Mouse (Mus musculus) monocyte, adult 2 months (primary cell): Measurements from ENCODE around the gene 1700020L24Rik.

ENCODE experiments used
- DNase-seq, 2 experiments: peaks; one replicate each; pipeline ENCODE4 v3.0.0; 2022; ENCODE audit warnings: low spot score in 2 of 2, low read depth in 1 of 2

1700020L24Rik gene

DNA sequence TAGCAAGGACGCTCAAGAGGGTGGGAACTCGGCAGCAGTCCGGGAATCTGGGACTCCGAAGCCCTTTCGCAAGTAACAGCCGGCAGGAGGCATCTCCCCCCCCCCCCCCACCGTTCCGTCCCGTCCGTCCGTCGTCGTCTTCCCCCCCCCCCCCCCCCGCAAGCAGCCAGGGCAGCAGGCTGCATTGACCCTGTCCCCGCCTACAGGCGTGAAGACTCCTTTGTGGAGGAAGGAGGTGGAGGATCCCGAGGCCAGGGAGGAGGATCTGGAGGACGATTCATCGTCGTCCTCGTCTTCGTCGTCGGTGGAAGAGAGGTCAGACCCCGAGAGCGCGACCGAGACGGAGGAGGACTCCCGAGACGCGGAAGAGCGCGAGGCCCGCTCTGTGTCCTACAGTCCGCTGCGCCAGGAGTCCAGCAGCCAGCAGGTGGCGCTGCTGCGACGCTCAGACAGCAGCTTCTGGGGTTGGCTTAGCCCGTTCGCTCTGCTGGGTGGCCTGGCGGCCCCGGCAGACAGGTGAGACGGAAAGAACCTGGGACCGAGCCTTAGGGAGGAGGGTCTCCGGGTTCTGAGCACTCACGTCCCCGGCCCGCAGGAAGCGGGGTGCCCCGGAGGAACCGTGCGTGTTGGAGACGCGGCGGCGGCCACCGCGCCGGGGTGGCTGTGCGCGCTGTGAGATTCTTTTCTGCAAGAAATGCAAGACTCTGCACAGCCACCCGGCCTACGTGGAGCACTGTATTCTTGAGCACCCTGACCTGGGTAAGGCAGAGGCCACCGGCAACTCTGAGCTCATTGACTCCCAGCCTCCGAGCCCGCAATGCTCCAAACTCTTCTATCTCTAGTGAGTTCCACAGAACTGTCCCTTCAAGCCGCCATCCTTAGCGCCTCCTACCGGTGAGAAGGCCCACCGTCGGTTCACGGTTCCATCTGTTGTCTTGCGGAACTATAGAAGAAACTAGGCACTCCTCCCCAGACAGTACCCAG is 2.9 kb downstream of the 1700020L24Rik start:
- peak; percentile 69 to 80 for DNase-seq

DNA sequence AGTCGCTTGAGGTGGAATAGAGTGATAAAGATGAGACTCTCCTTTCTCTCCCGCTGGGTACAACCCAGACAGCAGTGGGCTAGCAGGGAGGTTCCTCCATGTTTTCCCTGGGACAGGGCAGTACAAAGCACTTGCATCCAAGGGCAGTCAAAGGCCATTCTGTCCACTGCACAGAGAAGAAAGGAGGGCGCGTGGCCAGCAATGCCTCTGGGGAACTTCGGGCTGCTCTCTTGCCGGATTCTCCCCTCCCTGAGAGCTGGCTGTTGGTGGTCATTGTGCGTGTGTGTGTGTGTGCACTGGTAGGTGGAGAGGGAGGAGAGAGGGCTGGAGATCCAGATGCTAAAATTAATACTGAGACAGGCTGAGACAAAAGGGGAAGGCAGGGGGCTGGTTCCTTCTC is 3.8 kb downstream of the 1700020L24Rik start:
- DNase-seq, result no peak

DNA sequence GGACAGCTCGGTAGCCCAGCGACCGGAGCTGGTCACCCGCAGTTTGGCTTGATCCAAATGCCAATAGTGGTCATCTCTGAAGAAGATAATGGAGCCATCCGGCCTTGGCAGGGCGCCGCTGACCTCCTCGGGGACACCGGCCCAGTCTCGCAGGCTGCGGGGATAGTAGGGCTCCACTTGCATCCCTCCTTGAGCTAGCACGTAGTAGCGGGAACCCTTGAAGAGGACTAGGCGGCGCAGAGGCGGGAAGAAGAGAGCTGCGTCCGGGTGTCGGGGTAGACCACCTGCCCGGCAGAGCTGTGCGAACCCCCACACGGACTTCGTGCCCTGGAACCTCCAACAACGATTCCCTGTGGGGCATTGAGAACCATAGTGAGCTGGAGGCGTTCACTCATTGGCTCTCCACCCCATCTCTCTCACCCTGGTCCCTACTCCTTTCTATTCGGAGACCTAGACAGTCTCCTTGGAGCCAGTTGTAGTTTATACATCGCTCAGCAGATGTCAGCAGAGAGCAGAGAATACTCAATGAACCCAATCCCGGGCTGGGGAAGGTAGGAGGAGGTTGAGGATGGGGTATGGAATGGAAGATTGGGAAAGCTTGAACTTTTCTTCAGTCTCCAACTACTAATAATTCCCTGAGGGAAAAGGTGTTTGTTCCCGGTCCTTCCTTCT is 5.3 kb downstream of the 1700020L24Rik start:
- peak in 1 of 2 experiments; percentile 45 for DNase-seq

DNA sequence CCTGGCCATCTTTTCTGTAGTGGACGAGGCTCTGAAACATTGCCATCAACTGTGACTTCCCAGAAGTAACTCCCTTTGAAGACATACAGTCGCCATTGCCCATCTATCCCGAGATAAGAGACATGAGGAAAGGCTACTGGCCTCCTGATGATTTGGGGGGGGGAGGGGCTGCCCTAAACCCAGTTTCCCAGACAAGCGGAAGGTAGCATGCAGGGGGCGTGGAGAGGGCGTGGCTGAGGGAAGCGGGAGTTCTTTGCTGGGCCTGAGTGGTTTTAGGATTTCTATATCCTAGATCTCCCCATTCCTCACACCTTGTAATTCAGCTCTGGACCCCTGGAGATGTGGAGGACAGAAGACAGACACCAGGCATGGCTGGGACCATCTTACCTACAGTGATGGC is 6.3 kb downstream of the 1700020L24Rik start:
- no peak for DNase-seq

DNA sequence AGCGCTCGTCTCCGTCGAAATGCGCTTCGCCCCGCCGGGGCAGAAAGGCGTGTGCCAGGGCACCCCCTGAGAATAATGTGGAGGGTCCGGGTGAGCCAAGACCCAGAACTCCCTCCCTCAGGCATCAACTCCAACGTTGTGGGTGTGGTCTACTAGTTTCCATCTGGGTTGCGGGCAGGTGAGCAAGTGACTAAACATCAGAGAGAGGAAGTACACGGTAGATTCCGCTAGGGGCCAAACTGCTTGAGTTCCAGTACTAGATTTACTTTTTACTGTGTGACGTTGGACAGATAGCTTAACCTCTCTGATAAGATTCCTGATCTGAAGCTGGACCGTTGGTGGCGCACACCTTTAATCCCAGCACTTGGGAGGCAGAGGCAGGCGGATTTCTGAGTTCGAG is 7.5 kb downstream of the 1700020L24Rik start:
- DNase-seq, result peak in 1 of 2 experiments; percentile 16

DNA sequence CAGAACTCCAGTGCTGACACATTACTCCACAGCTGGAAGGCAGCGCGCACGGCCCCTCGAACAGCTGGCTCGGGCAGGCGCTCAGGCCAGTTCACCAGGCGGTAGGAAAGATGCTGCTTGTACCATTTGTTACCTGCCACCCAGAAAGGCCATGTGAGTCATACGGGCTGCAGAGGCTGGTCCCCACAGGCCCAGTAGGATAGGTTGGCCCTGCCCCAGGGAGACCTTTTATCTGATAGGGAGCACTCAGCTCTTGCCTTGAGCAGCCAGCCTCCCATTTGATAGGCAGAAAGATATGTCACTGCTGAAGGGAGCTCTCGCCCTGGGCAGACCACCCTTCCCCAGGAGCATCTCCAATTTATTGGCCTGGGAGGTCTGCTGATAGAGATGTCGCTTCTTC is 10.1 kb downstream of the 1700020L24Rik start:
- DNase-seq, result no peak

DNA sequence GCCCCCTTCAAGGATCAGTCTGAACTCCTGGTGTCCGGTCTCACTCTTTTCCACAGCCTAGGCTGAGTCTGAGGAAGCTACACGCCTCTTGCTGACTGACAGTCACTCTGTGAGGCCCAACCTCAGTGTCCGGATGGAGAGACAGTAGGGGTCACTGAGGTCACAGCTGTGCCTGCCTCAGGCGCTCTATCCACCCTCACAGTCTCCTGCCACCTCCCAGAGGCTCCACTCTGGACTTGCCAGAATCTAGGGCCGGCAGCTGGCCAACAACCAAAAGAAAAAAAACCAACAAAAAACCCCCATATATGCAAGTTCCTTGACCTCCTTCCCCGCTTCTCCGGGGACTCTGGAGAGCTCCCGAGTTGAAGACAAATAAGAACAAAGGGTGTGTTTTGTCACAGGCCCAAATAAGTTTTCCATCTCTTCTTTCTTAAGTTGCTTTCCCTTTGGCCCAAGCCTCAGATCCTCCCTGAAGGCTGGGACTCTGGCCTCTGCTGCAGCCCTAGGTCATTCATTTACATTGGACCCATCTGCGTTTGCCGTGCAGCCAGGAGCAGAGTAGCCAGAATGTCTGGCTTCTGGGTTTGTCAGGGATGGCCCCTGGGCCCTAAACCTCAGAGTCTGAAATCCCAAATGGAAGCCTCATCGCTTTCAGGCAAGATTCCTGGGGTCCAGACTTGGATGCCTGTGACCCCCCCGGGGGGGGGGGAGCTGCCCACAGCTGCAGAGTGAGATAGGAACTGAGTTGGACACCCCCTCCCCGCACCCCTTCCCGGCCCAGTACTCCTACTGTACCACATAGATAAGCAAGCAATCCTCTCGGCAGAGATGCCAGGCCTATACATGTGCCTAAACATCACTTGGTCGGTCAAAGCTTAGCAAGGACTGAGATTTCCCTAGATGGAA is 10.8 kb downstream of the 1700020L24Rik start:
- no peak for DNase-seq

DNA sequence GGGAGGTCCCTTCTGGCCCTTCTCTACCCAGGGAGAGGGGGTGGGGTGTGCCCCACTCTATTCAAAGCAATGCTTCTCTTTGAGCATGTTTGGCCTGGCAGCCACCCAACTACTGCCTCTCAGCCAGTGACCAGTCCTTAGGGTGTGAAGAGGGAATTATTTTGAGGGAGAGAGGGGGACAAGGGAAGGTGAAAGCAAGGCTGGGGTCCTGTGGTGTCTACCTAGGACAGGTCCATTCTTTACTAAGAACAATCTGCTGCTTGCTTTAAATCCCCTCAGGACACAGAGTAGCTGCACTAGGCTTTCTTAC is 11.4 kb downstream of the 1700020L24Rik start:
- no peak for DNase-seq

DNA sequence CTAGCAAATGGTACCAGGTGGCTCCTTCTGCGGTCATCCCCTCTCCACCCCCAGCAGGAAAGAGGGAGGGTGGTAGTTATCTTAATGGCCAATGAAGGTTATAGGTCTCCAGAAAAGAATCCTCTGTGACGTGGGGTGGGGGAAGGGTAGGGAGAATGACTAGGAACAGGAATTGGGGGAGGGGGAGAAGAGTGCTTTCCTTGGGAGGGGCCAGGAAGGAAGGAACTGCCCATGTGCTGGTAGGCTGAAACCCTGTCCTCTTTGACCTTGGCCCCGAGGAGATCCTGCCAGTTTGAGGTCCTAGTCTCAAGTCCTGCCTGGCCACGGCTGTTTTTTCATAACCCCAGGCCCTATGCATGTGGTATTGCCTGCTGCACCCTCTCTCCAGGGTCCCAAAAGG is 11.8 kb downstream of the 1700020L24Rik start:
- DNase-seq, result no peak

DNA sequence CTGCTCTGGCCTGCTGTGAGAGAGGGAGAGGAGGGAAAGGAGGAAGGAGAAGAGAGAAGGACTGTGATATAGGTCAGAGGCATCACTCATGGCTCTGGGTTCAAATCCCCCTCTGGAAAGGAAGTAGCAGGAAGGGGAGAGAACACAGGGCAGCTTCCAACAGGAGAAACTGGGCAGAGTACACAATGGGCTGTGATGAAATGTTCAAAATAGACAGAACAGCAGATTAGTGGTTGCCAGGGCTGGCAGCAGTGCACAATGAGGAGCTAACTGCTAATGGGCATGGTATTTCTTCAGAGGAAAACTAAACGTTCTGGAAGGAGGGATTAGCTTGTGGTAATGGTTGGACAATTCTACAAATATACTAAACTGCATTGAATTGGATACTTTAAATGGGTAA is 13.1 kb downstream of the 1700020L24Rik start:
- no peak for DNase-seq

DNA sequence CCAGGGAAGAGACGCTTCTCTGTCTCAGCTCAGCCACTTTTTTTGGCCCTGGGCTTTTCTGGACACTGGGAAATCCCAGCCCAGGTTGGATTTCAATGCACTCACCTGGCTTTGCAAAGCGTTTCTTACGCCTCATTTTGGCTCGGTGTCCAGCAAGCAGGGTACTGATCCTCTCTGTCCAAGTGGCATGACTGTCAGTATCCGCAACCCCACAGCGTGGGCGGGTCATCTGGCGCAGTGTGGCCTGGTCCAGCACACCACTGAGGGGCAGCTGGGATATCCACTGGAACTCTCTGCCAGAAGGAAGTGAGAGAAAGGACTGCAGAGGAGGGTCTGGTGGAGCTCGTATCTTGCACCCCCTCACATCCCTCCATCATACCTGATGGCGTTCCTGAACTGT is 13.8 kb downstream of the 1700020L24Rik start:
- no peak for DNase-seq

DNA sequence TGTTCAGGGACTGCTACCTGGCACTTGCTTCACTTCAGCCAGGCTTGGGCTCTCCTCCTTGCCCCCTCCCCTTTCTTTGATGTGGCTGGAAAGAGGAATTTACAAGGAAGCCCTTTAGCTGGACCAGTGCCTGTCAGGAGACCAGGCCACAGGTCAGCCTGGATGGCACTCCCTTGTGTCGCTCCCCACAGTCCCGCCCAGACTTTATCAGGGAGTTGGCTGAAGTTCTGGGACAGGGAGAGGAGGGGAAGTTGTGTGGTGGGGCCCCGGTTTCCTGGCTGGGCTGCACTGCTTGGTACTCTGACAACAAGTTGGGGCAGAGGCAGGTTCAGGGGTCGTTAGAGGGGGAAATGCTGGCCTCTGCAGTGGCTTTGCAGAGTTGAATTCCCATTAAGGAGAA is 17.1 kb downstream of the 1700020L24Rik start:
- DNase-seq, result no peak

DNA sequence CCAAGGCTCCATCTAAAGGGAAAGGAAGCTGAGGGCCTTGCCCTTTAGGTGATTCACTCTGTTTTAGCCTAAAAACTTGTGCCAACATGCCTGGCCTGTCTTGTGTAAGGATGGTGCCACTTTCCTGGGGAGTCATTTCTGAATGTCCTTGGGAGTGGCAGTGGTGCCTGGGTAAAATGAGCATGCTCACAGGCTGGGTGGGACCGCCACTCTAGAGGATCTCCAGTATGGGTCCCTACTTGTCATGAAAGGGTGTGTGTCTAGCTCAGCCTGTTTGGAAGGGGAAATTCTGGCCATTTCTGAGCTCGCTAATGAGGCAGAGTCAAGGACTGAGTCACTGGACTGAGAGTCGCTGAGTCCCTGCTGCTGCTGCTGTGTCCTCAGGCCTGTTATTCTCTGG is 18.1 kb downstream of the 1700020L24Rik start:
- no peak for DNase-seq

DNA sequence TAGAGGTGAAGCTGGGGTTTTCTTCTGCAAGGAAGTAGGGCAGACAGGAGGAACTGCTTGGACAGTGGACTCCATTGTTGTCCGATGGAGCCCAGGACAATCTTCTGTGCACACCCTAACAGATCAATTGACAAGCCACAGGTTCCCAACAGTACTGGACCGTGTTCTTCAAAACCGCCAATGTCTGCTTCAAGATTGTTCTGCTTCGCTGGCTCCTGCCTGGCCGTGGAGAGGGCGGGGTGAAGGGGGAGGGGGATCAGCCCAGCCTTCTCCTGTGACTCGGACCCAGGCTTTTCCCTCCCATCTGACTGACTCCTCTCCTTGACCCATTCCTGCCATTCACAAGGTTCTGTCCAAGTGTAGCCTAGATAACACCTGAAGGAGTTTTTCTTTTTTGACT is 19.8 kb downstream of the 1700020L24Rik start:
- no peak for DNase-seq

DNA sequence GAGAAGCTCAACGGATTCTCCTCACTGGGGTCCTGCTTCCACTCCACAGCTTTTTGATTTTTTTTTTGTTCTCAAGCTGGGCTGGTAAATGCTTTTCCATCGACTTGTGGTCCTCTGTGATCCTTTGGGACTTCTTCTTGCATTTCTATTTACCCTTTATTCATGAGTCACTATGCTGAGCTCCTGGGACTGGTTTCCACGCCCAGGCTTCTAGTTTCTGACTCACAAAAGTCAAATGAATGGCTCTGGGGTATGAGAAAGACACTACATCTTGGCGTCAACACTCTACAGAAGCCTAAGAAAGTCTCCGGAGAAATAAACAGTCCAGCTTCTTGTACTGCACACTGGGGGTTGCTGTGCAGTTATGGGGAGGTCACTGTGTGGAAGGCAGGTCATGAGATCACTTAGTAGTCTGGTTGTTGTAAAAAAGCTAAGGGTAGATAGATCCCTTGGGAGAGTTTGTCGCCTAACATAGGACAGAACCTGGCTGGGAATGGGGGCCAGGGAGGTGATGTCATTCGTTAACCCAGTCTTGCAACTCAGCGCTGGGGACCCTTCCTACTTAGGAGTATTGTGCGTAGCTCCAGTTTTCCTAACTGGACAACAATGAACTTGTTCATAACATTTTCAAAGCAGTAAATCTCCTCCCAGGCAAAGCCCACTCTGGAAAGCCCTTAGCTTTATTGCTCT is 20.6 kb downstream of the 1700020L24Rik start:
- no peak for DNase-seq

DNA sequence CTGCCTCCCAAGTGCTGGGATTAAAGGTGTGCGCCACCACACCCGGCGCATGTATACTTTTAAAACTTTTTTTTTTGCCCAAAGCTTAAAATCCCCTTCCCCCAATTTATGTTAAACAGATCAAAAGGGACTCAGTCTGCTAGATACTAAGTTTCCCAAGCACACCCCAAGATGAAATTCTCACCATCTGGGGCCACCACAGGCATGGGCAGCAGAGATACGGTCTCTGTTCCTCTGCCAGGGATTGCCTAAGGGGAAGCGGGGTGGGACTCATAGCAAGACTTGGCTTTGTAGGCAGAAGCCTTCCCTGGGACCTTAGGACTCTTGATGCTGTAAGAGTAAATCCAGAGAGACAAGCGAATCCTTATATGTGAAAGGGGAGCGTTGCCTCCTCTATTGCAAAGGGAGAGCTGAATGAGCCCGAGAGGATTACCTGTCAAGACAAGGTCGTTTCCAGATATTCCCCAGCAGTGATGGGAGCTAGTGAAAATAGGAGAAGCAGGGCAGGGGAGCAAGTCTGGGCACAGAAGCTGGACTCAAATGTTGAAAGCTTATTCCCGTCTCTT is 24.1 kb downstream of the 1700020L24Rik start:
- no peak for DNase-seq

DNA sequence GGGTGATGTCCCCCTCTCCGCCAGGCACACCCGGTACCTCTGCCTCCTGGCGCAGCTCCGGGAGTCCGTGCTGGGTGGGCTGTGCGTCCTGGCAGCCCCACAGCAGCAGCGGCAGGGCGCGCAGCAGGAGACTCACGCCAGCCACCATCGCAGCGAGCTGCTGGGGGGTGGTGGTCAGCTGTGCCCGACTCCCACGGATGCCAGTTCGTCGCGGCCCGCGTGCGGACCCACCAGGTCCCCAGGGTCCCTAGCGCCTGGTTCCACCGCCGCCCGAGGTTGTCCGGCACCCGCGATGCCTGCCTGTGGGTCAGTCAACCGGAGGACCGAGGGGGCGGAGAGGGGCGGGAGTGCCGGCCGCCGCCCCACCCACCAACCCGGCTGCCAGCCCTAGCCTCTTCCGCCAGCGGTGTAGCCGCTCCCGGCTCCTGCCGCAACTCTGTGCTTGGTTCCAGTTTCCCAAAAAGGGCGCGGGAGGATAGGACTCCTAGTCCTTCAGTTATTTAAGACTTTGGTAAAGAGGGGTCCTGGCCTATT is 25.3 kb downstream of the 1700020L24Rik start, which contains the start of gene Mmp28:
Mmp28 (minus strand) TSS at position 361 of the 534 bp plus-strand sequence.
- DNase-seq, result no peak

DNA sequence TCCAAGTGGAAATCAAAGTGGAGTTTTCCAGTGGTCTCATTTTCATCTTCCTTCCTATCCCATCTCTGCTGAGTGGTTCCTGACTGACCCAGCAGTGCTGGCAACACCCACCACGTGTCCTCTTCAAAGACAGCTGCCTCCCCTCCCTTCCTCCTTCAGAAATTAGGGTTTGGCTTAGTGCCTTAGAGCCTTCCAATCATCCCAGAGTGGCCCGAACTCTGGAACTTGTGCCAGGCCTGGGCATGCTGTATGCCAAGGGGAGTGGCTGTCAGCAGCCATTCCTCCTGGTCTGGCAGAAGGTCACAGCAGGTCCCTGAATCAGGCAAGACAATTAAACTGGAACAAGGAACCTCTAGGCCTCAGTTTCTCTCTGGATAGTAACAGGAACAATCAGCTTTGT is 28.5 kb downstream of the 1700020L24Rik start:
- no peak for DNase-seq

DNA sequence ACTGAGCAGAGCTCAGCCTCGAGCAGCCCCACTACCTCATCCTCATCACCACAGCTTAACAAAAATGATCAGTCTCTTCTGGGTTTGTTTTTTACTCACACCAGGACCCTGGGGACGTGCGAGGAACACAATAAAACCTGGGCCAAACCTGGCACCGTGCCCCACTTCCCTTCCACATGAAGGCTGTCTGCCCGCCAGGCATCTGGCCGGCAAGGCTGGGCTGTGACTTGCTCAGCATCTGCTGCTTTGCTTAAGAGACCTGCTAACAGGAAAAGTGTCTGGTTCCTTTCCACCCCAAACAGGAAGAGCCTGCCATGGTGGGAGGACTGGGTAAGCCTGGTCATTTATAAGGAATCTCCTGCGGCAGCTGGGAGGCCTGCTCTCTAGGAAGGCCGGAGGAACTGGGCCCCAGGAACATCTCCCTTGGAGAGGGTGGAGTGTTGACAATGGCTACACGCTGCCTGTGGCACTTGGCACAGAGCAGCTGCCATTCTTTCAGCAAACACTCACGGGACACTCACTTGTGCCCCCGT is 29.7 kb downstream of the 1700020L24Rik start:
- DNase-seq, result no peak

DNA sequence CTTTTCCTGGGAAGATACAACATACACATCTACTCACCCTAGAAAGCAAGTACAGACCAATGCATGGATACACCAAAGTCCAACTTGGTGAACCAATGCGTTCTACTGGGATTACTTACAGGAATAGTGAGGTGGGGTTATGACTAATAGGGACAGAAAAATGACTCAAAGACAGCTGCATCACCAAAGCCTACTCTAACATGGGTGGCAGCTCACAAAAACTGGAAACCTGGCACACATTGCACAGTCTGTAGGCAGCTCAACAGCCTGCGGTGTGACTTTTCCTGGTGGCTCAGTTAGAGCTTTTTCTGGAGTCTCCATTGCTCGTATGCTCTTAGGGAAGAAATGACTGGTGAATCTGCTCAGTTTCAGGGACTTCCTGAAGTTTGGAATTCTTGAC is 31.3 kb downstream of the 1700020L24Rik start:
- no peak for DNase-seq
